Comparison of ENCODE assay signal across 12 mouse cellular contexts in genomic region chrX:169794831-169795311, GRCm38 (mm10). TPM values are rescaled to one million over a fixed set of nuclear protein-coding genes. Genes with fewer than 3 reads are reported as not detected.
A peak's percentile ranks its signal among the peaks of the same experiment; 100 is the strongest.
DNase-seq lines count a peak whose midpoint lies in the region.
"Had no signal": no experiment of that assay in that cellular context is flagged by ENCODE, and none has a peak within 500 bp of the region (broad histone marks: within the 10 kb centered on the region; RNA-seq: fewer than 3 reads in every experiment).

No protein-coding gene starts in this region.

- DNase-seq in kidney, adult 8-10 months, result peak; percentile 7 to 28
- no peak for DNase-seq in kidney, postnatal 4 days
- peak; percentile 27 to 33 for DNase-seq in adrenal gland, adult 18-20 months (ENCODE audit: low spot score in 2 of 2)
- peak; percentile 82 for DNase-seq in fibroblast of lung, adult 2 months (ENCODE audit: low read depth)
- DNase-seq in lung, postnatal 36 days, result peak; percentile 28
- no peak for DNase-seq in ovary, postnatal 10 days (ENCODE audit: low spot score)
- no peak for DNase-seq in right cerebral cortex, adult 18-20 months
- no peak for DNase-seq in urinary bladder, postnatal 10 days (ENCODE audit: low spot score)
- DNase-seq: cerebellum, postnatal 14 days; thymus, postnatal 14 days had no signal

RNA-seq across cellular contexts. Expression of gene 4933400A11Rik, which starts 15.4 kb away (rescaled TPM):
- not detected for total RNA-seq in adrenal gland, adult 18-20 months (2021)
- total RNA-seq: G1E; left cerebral cortex, adult 2 months had no signal

Comparison
In these comparisons a context has a peak if more than half of its experiments do, and no peak if none do; other contexts are left out.
1. DNase-seq: peak in kidney, adult 8-10 months (2 of 2), adrenal gland, adult 18-20 months (2 of 2), fibroblast of lung, adult 2 months (single experiment) and lung, postnatal 36 days (single experiment); none in kidney, postnatal 4 days (0 of 2), ovary, postnatal 10 days (single experiment), right cerebral cortex, adult 18-20 months (single experiment) and urinary bladder, postnatal 10 days (single experiment).